Mouse (Mus musculus): ENCODE results near the gene Zmiz1.

- no peak for TF ChIP-seq CTCF (IDR thresholded peaks at IDR 0.05)
- TF ChIP-seq EP300 (IDR thresholded peaks at IDR 0.05): no peak
Observed at GRCm38 (mm10) chr14:25634328-25634727, 175.3 kb downstream of the Zmiz1 start.
